Comparison of ENCODE assay signal across 9 mouse cellular contexts in genomic region chr10:93291843-93292242, GRCm38 (mm10). TPM values are rescaled to one million over a fixed set of nuclear protein-coding genes. Genes with fewer than 3 reads are reported as not detected.
DNase-seq lines count a peak whose midpoint lies in the region; ATAC-seq and TF ChIP-seq lines count a peak whose summit lies in the region.
"Had no signal": no experiment of that assay in that cellular context is flagged by ENCODE, and none has a peak within 500 bp of the region (broad histone marks: within the 10 kb centered on the region; RNA-seq: fewer than 3 reads in every experiment).

No protein-coding gene starts in this region.

- peak; percentile 92 for TF ChIP-seq CTCF in cerebellum, adult 2 months (IDR thresholded peaks at IDR 0.05; ENCODE audit: borderline replicate concordance, insufficient read depth, low read depth, low read length)

- H3K4me1 ChIP-seq in midbrain, embryonic 10.5 days, result peaks cover 11% of the 10 kb centered on the region
- H3K4me1 ChIP-seq in midbrain, embryonic 13.5 days (replicated peaks), result peaks cover 10% of the 10 kb centered on the region; the same call in 1 of the 2 replicates
- peaks cover 2% of the 10 kb centered on the region; the same call in 1 of the 2 replicates for H3K4me1 ChIP-seq in cerebellum, adult 2 months (ENCODE audit: control insufficient read depth, insufficient read depth, low read length)

- H3K4me3 ChIP-seq in midbrain, embryonic 10.5 days, result no peak overlapping the region
- H3K4me3 ChIP-seq in midbrain, embryonic 13.5 days (replicated peaks), result no peak overlapping the region
- no peak overlapping the region for H3K4me3 ChIP-seq in cerebellum, adult 2 months (replicated peaks; ENCODE audit: insufficient read depth, low read depth, low read length)
- H3K4me3 ChIP-seq: erythroblast, embryonic 14.5 days had no signal

- intact Hi-C loops in left cerebral cortex, postnatal 36 days (cut with DNase I), result loop anchor here (2.0 to 10.0 kb wide), 4 partner anchors 130 to 283 kb away; partner anchors contain the start of gene Cdk17

- no peak overlapping the region for H3K27ac ChIP-seq in midbrain, embryonic 10.5 days (replicated peaks)
- no peak overlapping the region for H3K27ac ChIP-seq in midbrain, embryonic 13.5 days
- no peak overlapping the region for H3K27ac ChIP-seq in cerebellum, adult 2 months (ENCODE audit: insufficient read depth, low read length)

- WGBS in midbrain, embryonic 10.5 days, result 7% methylated on average over 6 of the region's 6 CpGs
- 5% methylated on average over 6 of the region's 6 CpGs for WGBS in midbrain, embryonic 13.5 days
- 4% methylated on average over 6 of the region's 6 CpGs for WGBS in cerebellum, adult 2 months

- no peaks in the 10 kb centered on the region for H3K36me3 ChIP-seq in midbrain, embryonic 10.5 days
- H3K36me3 ChIP-seq in midbrain, embryonic 13.5 days, result no peaks in the 10 kb centered on the region
- no peaks in the 10 kb centered on the region for H3K36me3 ChIP-seq in splenic B cell, adult 2 months (ENCODE audit: control insufficient read depth, insufficient read depth, low read length, poor library complexity, severe bottlenecking)

- no peak overlapping the region for H3K9ac ChIP-seq in midbrain, embryonic 13.5 days (replicated peaks)

- TF ChIP-seq POLR2A in cerebellum, adult 2 months (IDR thresholded peaks at IDR 0.05; ENCODE audit: borderline replicate concordance, insufficient read depth, low read length), result no peak

- peak; percentile 79 for DNase-seq in midbrain, embryonic 10.5 days (ENCODE audit: low spot score)
- DNase-seq in cerebellum, adult 2 months, result peak; percentile 80 to 82
- peak; percentile 87 for DNase-seq in gastrocnemius, adult 18-20 months (ENCODE audit: low spot score)
- peak; percentile 73 for DNase-seq in hindlimb bud, embryonic 11.5 days (ENCODE audit: extremely low spot score, low read depth, low spot score)
- peak; percentile 79 to 81 for DNase-seq in left cerebral cortex, postnatal 36 days (ENCODE audit: low spot score in 2 of 2)
- DNase-seq in naive thymus-derived CD4-positive, alpha-beta T cell, adult 2 months (ENCODE audit: low read depth), result peak; percentile 84
- DNase-seq in splenic B cell, adult 2 months (ENCODE audit: low read depth, low spot score), result peak; percentile 67

- no peak for ATAC-seq in midbrain, embryonic 13.5 days

- H3K27me3 ChIP-seq in midbrain, embryonic 10.5 days (ENCODE audit: low read depth, poor library complexity, severe bottlenecking), result no peaks in the 10 kb centered on the region
- H3K27me3 ChIP-seq in midbrain, embryonic 13.5 days, result no peaks in the 10 kb centered on the region
- H3K27me3 ChIP-seq in cerebellum, adult 2 months (ENCODE audit: control insufficient read depth, insufficient read depth, low read length), result no peaks in the 10 kb centered on the region
- no peaks in the 10 kb centered on the region for H3K27me3 ChIP-seq in splenic B cell, adult 2 months (ENCODE audit: control insufficient read depth, insufficient read depth, low read length, poor library complexity, severe bottlenecking)

- H3K9me3 ChIP-seq in midbrain, embryonic 10.5 days (replicated peaks), result no peaks in the 10 kb centered on the region
- no peaks in the 10 kb centered on the region for H3K9me3 ChIP-seq in midbrain, embryonic 13.5 days

- no peak overlapping the region for H3K4me2 ChIP-seq in midbrain, embryonic 13.5 days (replicated peaks)

RNA-seq across cellular contexts. Expression of gene Elk3, which starts 19.1 kb away (rescaled TPM):
- polyA plus RNA-seq in midbrain, embryonic 10.5 days (2016; fragmentation: Nextera tagmentation; extraction: Ambion mirVana), result 9.8 and 10.6 TPM in 2 replicates
- polyA plus RNA-seq in midbrain, embryonic 13.5 days (2015; fragmentation: Nextera tagmentation; extraction: Ambion mirVana), result 7.7 and 8.5 TPM in 2 replicates
- polyA plus RNA-seq in cerebellum, adult 2 months (2012; rRNA removed), result 5.7 and 5.9 TPM in 2 replicates
- total RNA-seq in gastrocnemius, adult 18-20 months (2021), result 10 to 100 TPM in 1 of 2 experiments, 1 to 10 TPM in 1; 7.2 to 11.4 TPM
- 10 to 100 TPM in 1 of 2 experiments, 1 to 10 TPM in 1; 9.4 to 11.4 TPM for total RNA-seq in left cerebral cortex, postnatal 36 days (2021)
